In genomic region chr9:92162213-92162612, GRCm38 (mm10) we compare ENCODE assay signal across 17 mouse cellular contexts. TPM values are rescaled to one million over a fixed set of nuclear protein-coding genes. Genes with fewer than 3 reads are reported as not detected.
A peak's percentile ranks its signal among the peaks of the same experiment; 100 is the strongest.
DNase-seq lines count a peak whose midpoint lies in the region; ATAC-seq lines count a peak whose summit lies in the region.
"Had no signal": no experiment of that assay in that cellular context is flagged by ENCODE, and none has a peak within 500 bp of the region (broad histone marks: within the 10 kb centered on the region; RNA-seq: fewer than 3 reads in every experiment).

No protein-coding gene starts in this region.

- no peak overlapping the region for H3K9ac ChIP-seq in embryonic facial prominence, embryonic 14.5 days (ENCODE audit: low read depth, low read length)
- H3K9ac ChIP-seq: forebrain, embryonic 13.5 days had no signal

- H3K36me3 ChIP-seq in embryonic facial prominence, embryonic 14.5 days (ENCODE audit: control insufficient read depth, insufficient read depth, low read length): no peaks in the 10 kb centered on the region
- H3K36me3 ChIP-seq: midbrain, embryonic 10.5 days had no signal

- WGBS in embryonic facial prominence, embryonic 14.5 days: 48% methylated on average over 4 of the region's 4 CpGs

- no peak for ATAC-seq in embryonic facial prominence, embryonic 14.5 days (ENCODE audit: low read depth)
- no peak for ATAC-seq in CD4-positive, CD25-positive, alpha-beta regulatory T cell, adult 4 months
- ATAC-seq: forebrain, embryonic 13.5 days; hindbrain, embryonic 16.5 days had no signal

- no peaks in the 10 kb centered on the region for H3K27me3 ChIP-seq in embryonic facial prominence, embryonic 14.5 days (replicated peaks; ENCODE audit: control insufficient read depth, insufficient read depth, low read length)
- H3K27me3 ChIP-seq: forebrain, embryonic 13.5 days had no signal

- H3K9me3 ChIP-seq in embryonic facial prominence, embryonic 14.5 days (ENCODE audit: control insufficient read depth, low read length): no peaks in the 10 kb centered on the region
- H3K9me3 ChIP-seq: forebrain, embryonic 13.5 days; midbrain, embryonic 10.5 days had no signal

- DNase-seq in kidney, adult 9 months: peak; percentile 6
- no peak for DNase-seq in kidney, adult 18-20 months
- peak; percentile 6 for DNase-seq in ovary, postnatal 10 days (ENCODE audit: low spot score)
- no peak for DNase-seq in ovary, adult 18-20 months (ENCODE audit: low spot score)
- peak; percentile 41 for DNase-seq in embryonic facial prominence, embryonic 14.5 days (ENCODE audit: low spot score)
- peak; percentile 15 for DNase-seq in ovary, postnatal 36 days (ENCODE audit: low spot score)
- DNase-seq in thymus, adult 18-20 months: no peak
- DNase-seq: adrenal gland, adult 2 months; cerebellum, adult 8-10 months; heart, adult 2 months had no signal

- H3K27ac ChIP-seq in embryonic facial prominence, embryonic 14.5 days (replicated peaks; ENCODE audit: low read depth, low read length): no peak overlapping the region
- H3K27ac ChIP-seq: forebrain, embryonic 13.5 days; heart, adult 2 months; midbrain, embryonic 10.5 days had no signal

- no peaks in the 10 kb centered on the region for H3K4me1 ChIP-seq in embryonic facial prominence, embryonic 14.5 days (ENCODE audit: control insufficient read depth, insufficient read depth, low read length)
- H3K4me1 ChIP-seq: forebrain, embryonic 13.5 days had no signal

- no peak overlapping the region for H3K4me3 ChIP-seq in embryonic facial prominence, embryonic 14.5 days (ENCODE audit: low read depth, low read length)
- H3K4me3 ChIP-seq: forebrain, embryonic 13.5 days; heart, adult 2 months; midbrain, embryonic 10.5 days had no signal

- no peak overlapping the region for H3K4me2 ChIP-seq in embryonic facial prominence, embryonic 14.5 days (ENCODE audit: low read depth, low read length)
- H3K4me2 ChIP-seq: forebrain, embryonic 13.5 days; liver, embryonic 11.5 days had no signal

RNA-seq across cellular contexts. Expression of gene Plscr5, which starts 30.5 kb away (rescaled TPM):
- not detected in 2 replicates for polyA plus RNA-seq in embryonic facial prominence, embryonic 14.5 days (2014; fragmentation: Nextera tagmentation; extraction: Ambion mirVana)
- polyA plus RNA-seq in CD4-positive, CD25-positive, alpha-beta regulatory T cell, adult 4 months (2017; shearing (Covaris generic)): not detected
- polyA plus RNA-seq: adrenal gland, adult 2 months; heart, adult 2 months; heart, postnatal 0 days; liver, embryonic 11.5 days; lung, embryonic 16.5 days; midbrain, embryonic 10.5 days had no signal

Comparison
In these comparisons a context has a peak if more than half of its experiments do, and no peak if none do; other contexts are left out.
1. DNase-seq: peak in kidney, adult 9 months (single experiment), ovary, postnatal 10 days (single experiment), embryonic facial prominence, embryonic 14.5 days (single experiment) and ovary, postnatal 36 days (single experiment); none in kidney, adult 18-20 months (single experiment), ovary, adult 18-20 months (single experiment) and thymus, adult 18-20 months (0 of 2).